In genomic region chr2:115912948-115913529, GRCm38 (mm10) we compare ENCODE assay signal across 23 mouse cellular contexts.
DNase-seq lines count a peak whose midpoint lies in the region; ATAC-seq and TF ChIP-seq lines count a peak whose summit lies in the region.
"Had no signal": no experiment of that assay in that cellular context is flagged by ENCODE, and none has a peak within 500 bp of the region (broad histone marks: within the 10 kb centered on the region; RNA-seq: fewer than 3 reads in every experiment).

No protein-coding gene starts in this region.

- no peak overlapping the region for H3K4me2 ChIP-seq in liver, embryonic 11.5 days
- no peak overlapping the region for H3K4me2 ChIP-seq in intestine, embryonic 16.5 days (ENCODE audit: low read depth, low read length)
- H3K4me2 ChIP-seq: forebrain, embryonic 13.5 days; liver, embryonic 15.5 days; midbrain, embryonic 12.5 days; neural tube, embryonic 13.5 days had no signal

- TF ChIP-seq CTCF in liver, adult 2 months (IDR thresholded peaks at IDR 0.05; ENCODE audit: low read depth, low read length), result no peak

- intact Hi-C loops in heart, postnatal 25 days (cut with DNase I), result no loop called here

- no peaks in the 10 kb centered on the region for H3K27me3 ChIP-seq in liver, adult 2 months (ENCODE audit: control insufficient read depth, insufficient read depth, low read length)
- no peaks in the 10 kb centered on the region for H3K27me3 ChIP-seq in liver, embryonic 11.5 days (replicated peaks; ENCODE audit: control insufficient read depth, insufficient read depth, low read length)
- H3K27me3 ChIP-seq in intestine, embryonic 16.5 days (replicated peaks; ENCODE audit: control insufficient read depth, insufficient read depth, low read length), result no peaks in the 10 kb centered on the region
- H3K27me3 ChIP-seq: CH12.LX; forebrain, embryonic 13.5 days; liver, embryonic 15.5 days; megakaryocyte, embryonic 14.5 days; midbrain, embryonic 12.5 days; neural tube, embryonic 13.5 days had no signal

- no peak overlapping the region for H3K4me3 ChIP-seq in liver, adult 2 months (ENCODE audit: insufficient read depth, low read depth, low read length)
- no peak overlapping the region for H3K4me3 ChIP-seq in liver, embryonic 11.5 days (ENCODE audit: low read depth, low read length)
- no peak overlapping the region for H3K4me3 ChIP-seq in intestine, embryonic 16.5 days (ENCODE audit: low read length)
- H3K4me3 ChIP-seq: forebrain, embryonic 13.5 days; heart, embryonic 10.5 days; liver, embryonic 15.5 days; megakaryocyte, embryonic 14.5 days; midbrain, embryonic 12.5 days; neural tube, embryonic 13.5 days had no signal

- no peak overlapping the region for H3K9ac ChIP-seq in liver, adult 2 months (ENCODE audit: low read depth, low read length)
- H3K9ac ChIP-seq in liver, embryonic 11.5 days (ENCODE audit: low read depth, low read length), result no peak overlapping the region
- no peak overlapping the region for H3K9ac ChIP-seq in intestine, embryonic 16.5 days (ENCODE audit: low read depth, low read length)
- H3K9ac ChIP-seq: forebrain, embryonic 13.5 days; liver, embryonic 15.5 days; midbrain, embryonic 12.5 days; neural tube, embryonic 13.5 days had no signal

- H3K9me3 ChIP-seq in liver, embryonic 11.5 days (ENCODE audit: control insufficient read depth, low read length), result no peaks in the 10 kb centered on the region
- no peaks in the 10 kb centered on the region for H3K9me3 ChIP-seq in intestine, embryonic 16.5 days (ENCODE audit: control insufficient read depth, low read length)
- H3K9me3 ChIP-seq: forebrain, embryonic 13.5 days; heart, embryonic 10.5 days; liver, embryonic 15.5 days; midbrain, embryonic 12.5 days; neural tube, embryonic 13.5 days had no signal

- WGBS in liver, adult 2 months, result 54% methylated on average over 7 of the region's 7 CpGs
- 21% methylated on average over 7 of the region's 7 CpGs for WGBS in liver, embryonic 11.5 days
- WGBS in intestine, embryonic 16.5 days, result 52% methylated on average over 7 of the region's 7 CpGs

- H3K79me2 ChIP-seq in liver, adult 2 months (ENCODE audit: control insufficient read depth, insufficient read depth, low read length), result no peaks in the 10 kb centered on the region

- H3K4me1 ChIP-seq in liver, adult 2 months (ENCODE audit: control insufficient read depth, insufficient read depth, low read length), result peaks cover 2% of the 10 kb centered on the region; the same call in 1 of the 2 replicates
- H3K4me1 ChIP-seq in liver, embryonic 11.5 days (replicated peaks; ENCODE audit: control insufficient read depth, insufficient read depth, low read length), result 0 out of 2 replicates have a peak, but pooled peaks cover 7% of the 10 kb centered on the region
- H3K4me1 ChIP-seq in intestine, embryonic 16.5 days (ENCODE audit: control insufficient read depth, insufficient read depth, low read length), result peaks cover 3% of the 10 kb centered on the region; the same call in 1 of the 2 replicates
- H3K4me1 ChIP-seq: megakaryocyte, embryonic 14.5 days had no signal

- TF ChIP-seq POLR2A in liver, adult 2 months (IDR thresholded peaks at IDR 0.05; ENCODE audit: extremely low read depth, insufficient read depth, low read length), result no peak

- peak; percentile 90 for DNase-seq in heart, adult 11 months
- no peak for DNase-seq in heart, postnatal 25 days (ENCODE audit: low spot score)
- peak; percentile 12 for DNase-seq in liver, adult 2 months (ENCODE audit: extremely low read depth, low read depth, low spot score)
- DNase-seq in liver, embryonic 11.5 days (ENCODE audit: low spot score), result no peak
- peak; percentile 43 for DNase-seq in yolk sac, embryonic 10.5 days (ENCODE audit: low spot score)
- DNase-seq in frontal cortex, postnatal 25 days (ENCODE audit: low spot score in 2 of 2), result no peak
- DNase-seq: adrenal gland, adult 8-10 months; cerebellum, adult 9-10 months; cerebellum, postnatal 36 days; gastrocnemius, postnatal 14 days; kidney, postnatal 4 days; left cerebral cortex, postnatal 4 days; lung, postnatal 4 days; thymus, postnatal 4 days had no signal

- H3K36me3 ChIP-seq in liver, adult 2 months (ENCODE audit: control insufficient read depth, insufficient read depth, low read length), result no peaks in the 10 kb centered on the region
- no peaks in the 10 kb centered on the region for H3K36me3 ChIP-seq in liver, embryonic 11.5 days (ENCODE audit: control insufficient read depth, insufficient read depth, low read length)
- no peaks in the 10 kb centered on the region for H3K36me3 ChIP-seq in intestine, embryonic 16.5 days (ENCODE audit: control insufficient read depth, insufficient read depth, low read length)
- H3K36me3 ChIP-seq: liver, embryonic 15.5 days; neural tube, embryonic 13.5 days had no signal

- peak overlapping the region; percentile 27; the same call in 1 of the 2 replicates for H3K27ac ChIP-seq in liver, adult 2 months (replicated peaks; ENCODE audit: insufficient read depth, low read depth, low read length)
- no peak overlapping the region for H3K27ac ChIP-seq in liver, embryonic 11.5 days (ENCODE audit: low read depth, low read length)
- peak overlapping the region; percentile 88 for H3K27ac ChIP-seq in intestine, embryonic 16.5 days (ENCODE audit: low read length)
- H3K27ac ChIP-seq: forebrain, embryonic 13.5 days; heart, embryonic 10.5 days; midbrain, embryonic 12.5 days; neural tube, embryonic 13.5 days had no signal

- ATAC-seq in liver, embryonic 11.5 days (replicated peaks; ENCODE audit: low FRiP score), result no peak
- peak; percentile 34 for ATAC-seq in intestine, embryonic 16.5 days
- ATAC-seq: forebrain, embryonic 13.5 days; hindbrain, embryonic 16.5 days had no signal

Comparison
In these comparisons a context has a peak if more than half of its experiments do, and no peak if none do; other contexts are left out.
1. DNase-seq: peak in heart, adult 11 months (single experiment), liver, adult 2 months (single experiment) and yolk sac, embryonic 10.5 days (single experiment); none in heart, postnatal 25 days (single experiment), liver, embryonic 11.5 days (single experiment) and frontal cortex, postnatal 25 days (0 of 2).